Mouse (Mus musculus): ENCODE data around the gene Sh3pxd2a.

GRCm38 (mm10) chr19:47222154-47222840 is 241.9 kb downstream of the Sh3pxd2a start:
- no peak for TF ChIP-seq CTCF (conservative IDR thresholded peaks at IDR 0.05; ENCODE audit: low read length)
- no peak for TF ChIP-seq NANOG (IDR thresholded peaks at IDR 0.05; ENCODE audit: borderline replicate concordance, low read length)
- no peak for TF ChIP-seq POU5F1 (IDR thresholded peaks at IDR 0.05; ENCODE audit: borderline replicate concordance, low read length)
